Mouse (Mus musculus) testis, postnatal 10 days (tissue): ENCODE data around the gene Gm6882.
"Not testable (repeated sequence)": the region's sequence is repeated elsewhere in the genome, so short reads cannot be mapped to it uniquely, and the experiment has no call there.

Experiments
- DNase-seq: peaks from one replicate; pipeline ENCODE4 v3.0.0; 2021; ENCODE audit warnings: low spot score

The Gm6882 gene

GRCm38 (mm10) chr7:21432645-21433044 lies at the start of gene Gm6882:
TSS of gene Gm6882 (minus strand) at chr7:21432745.
- DNase-seq, result not testable (repeated sequence)
